Mouse (Mus musculus) heart, embryonic 11.5 days (tissue): ENCODE measurements around the gene Ptprm. TPM values are rescaled to one million over a fixed set of nuclear protein-coding genes. Genes with fewer than 3 reads are reported as not detected.

Experiments
- ATAC-seq: fragments of 200-750 bp; cut with Nextera tagmentation; replicated peaks from 2 replicates; pipeline ENCODE4 v1.8.0; 2017; ENCODE audit warnings: moderate library complexity; ENCODE audit not compliant: insufficient number of reproducible peaks, low FRiP score, low TSS enrichment
- H3K27ac ChIP-seq: fragments of 300-500 bp; sonication (generic); 2 replicates; pipeline ENCODE4 v1.5.1; 2014; ENCODE audit warnings: mild to moderate bottlenecking, low read depth, low read length
- H3K27me3 ChIP-seq: fragments of 300-500 bp; sonication (generic); 2 replicates; pipeline ENCODE4 v1.6.1; 2014; ENCODE audit warnings: mild to moderate bottlenecking, low read length, mixed read lengths; ENCODE audit not compliant: control insufficient read depth, insufficient read depth
- H3K36me3 ChIP-seq: fragments of 300-500 bp; sonication (generic); 2 replicates; pipeline ENCODE4 v1.6.1; 2014; ENCODE audit warnings: mild to moderate bottlenecking, low read length, moderate library complexity, mixed read lengths; ENCODE audit not compliant: control insufficient read depth, insufficient read depth
- H3K4me1 ChIP-seq: fragments of 300-500 bp; sonication (generic); 2 replicates; pipeline ENCODE4 v1.6.1; 2014; ENCODE audit warnings: low read length; ENCODE audit not compliant: control insufficient read depth, insufficient read depth
- H3K4me2 ChIP-seq: fragments of 300-500 bp; sonication (generic); 2 replicates; pipeline ENCODE4 v1.6.1; 2014; ENCODE audit warnings: mild to moderate bottlenecking, moderate library complexity
- H3K4me3 ChIP-seq: fragments of 300-500 bp; sonication (generic); 2 replicates; pipeline ENCODE4 v1.5.1; 2014; ENCODE audit warnings: low read depth, low read length
- H3K9ac ChIP-seq: fragments of 300-500 bp; sonication (generic); 2 replicates; pipeline ENCODE4 v1.6.1; 2014; ENCODE audit warnings: mild to moderate bottlenecking, low read depth, low read length, moderate library complexity
- H3K9me3 ChIP-seq: fragments of 300-500 bp; sonication (generic); replicated peaks from 2 replicates; pipeline ENCODE4 v1.6.1; 2016; ENCODE audit warnings: low read length; ENCODE audit not compliant: control insufficient read depth
- WGBS: fragments of 180-500 bp; shearing (Covaris S2); extraction: QIAGEN DNeasy Blood & Tissue Kit; methylation state at CpG from one replicate; pipeline ENCODE4 v1.1.7; 2014; ENCODE audit not compliant: insufficient replicate concordance; 5-methylcytosine and 5-hydroxymethylcytosine counted together
- polyA plus RNA-seq: library from polyadenylated mRNA; unstranded; fragments of >200 nt; fragmentation: Nextera tagmentation; extraction: Ambion mirVana; gene quantifications from 2 replicates; pipeline ENCODE4 v1.2.1, GENCODE M21; 2014

Gene Ptprm
- polyA plus RNA-seq, 1 experiment from 2014 or later = 15.9 TPM

- Histone ChIP-seq H3K4me1 (no peaks in the 10 kb centered on the region), H3K36me3 (no peaks in the 10 kb centered on the region), H3K9ac (no peak overlapping the region), H3K4me2 (no peak overlapping the region), H3K27me3 (no peaks in the 10 kb centered on the region), H3K4me3 (no peak overlapping the region), H3K27ac (no peak overlapping the region), H3K9me3 (no peaks in the 10 kb centered on the region)
- no peak for ATAC-seq
- 81% methylated on average over 5 of the region's 5 CpGs for WGBS
Measured at GRCm38 (mm10) chr17:67339569-67339968, 14.7 kb downstream of the Ptprm start.

- H3K4me1 ChIP-seq = no peaks in the 10 kb centered on the region
- no peaks in the 10 kb centered on the region for H3K36me3 ChIP-seq
- no peaks in the 10 kb centered on the region for H3K27me3 ChIP-seq
- no peaks in the 10 kb centered on the region for H3K9me3 ChIP-seq
- H3K27ac ChIP-seq = no peak overlapping the region
- ATAC-seq = no peak
- H3K4me2 ChIP-seq = no peak overlapping the region
- WGBS = 75% methylated on average over 3 of the region's 3 CpGs
- H3K9ac ChIP-seq = no peak overlapping the region
- no peak overlapping the region for H3K4me3 ChIP-seq
Measured at GRCm38 (mm10) chr17:67334310-67334709, 19.9 kb downstream of the Ptprm start.

GRCm38 (mm10) chr17:67329435-67329834, 24.8 kb downstream of the Ptprm start:
- no peaks in the 10 kb centered on the region for H3K27me3 ChIP-seq
- WGBS = 74% methylated on average over 4 of the region's 4 CpGs
- no peak overlapping the region for H3K9ac ChIP-seq
- no peaks in the 10 kb centered on the region for H3K36me3 ChIP-seq
- no peaks in the 10 kb centered on the region; the same call in 1 of the 2 replicates for H3K4me1 ChIP-seq
- ATAC-seq = no peak
- H3K9me3 ChIP-seq = no peaks in the 10 kb centered on the region
- no peak overlapping the region for H3K27ac ChIP-seq
- no peak overlapping the region for H3K4me2 ChIP-seq
- no peak overlapping the region for H3K4me3 ChIP-seq

DNA sequence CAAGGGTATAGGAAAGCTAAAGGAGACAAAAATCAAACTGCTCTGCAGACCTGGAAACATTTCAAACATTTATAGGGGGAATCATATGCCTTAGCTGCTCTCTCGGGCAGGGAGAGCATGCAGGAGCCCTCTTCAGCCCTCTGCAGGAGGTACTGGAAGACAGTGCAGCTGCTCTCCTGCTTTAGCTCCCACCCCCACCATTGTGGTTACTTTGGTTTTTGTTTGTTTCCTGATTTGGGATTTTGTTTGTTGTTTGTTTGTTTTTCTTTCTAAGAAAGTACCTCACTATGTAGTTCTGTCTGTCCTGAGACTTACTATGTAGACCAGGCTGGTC, 29.8 kb downstream of the Ptprm start:
- ATAC-seq = no peak
- Histone ChIP-seq H3K4me3 (no peak overlapping the region), H3K4me1 (no peaks in the 10 kb centered on the region; the same call in 1 of the 2 replicates), H3K27me3 (no peaks in the 10 kb centered on the region), H3K9ac (no peak overlapping the region), H3K27ac (no peak overlapping the region), H3K9me3 (no peaks in the 10 kb centered on the region), H3K36me3 (no peaks in the 10 kb centered on the region), H3K4me2 (no peak overlapping the region)
- 46% methylated on average over 1 of the region's 1 CpGs for WGBS

GRCm38 (mm10) chr17:67323777-67324498, 30.3 kb downstream of the Ptprm start:
- Histone ChIP-seq H3K4me1 (no peaks in the 10 kb centered on the region; the same call in 1 of the 2 replicates), H3K36me3 (no peaks in the 10 kb centered on the region), H3K27me3 (no peaks in the 10 kb centered on the region), H3K9ac (no peak overlapping the region), H3K9me3 (no peaks in the 10 kb centered on the region), H3K27ac (no peak overlapping the region), H3K4me3 (no peak overlapping the region), H3K4me2 (no peak overlapping the region)
- 68% methylated on average over 11 of the region's 11 CpGs for WGBS
- ATAC-seq = no peak

- no peaks in the 10 kb centered on the region for H3K36me3 ChIP-seq
- peaks cover 7% of the 10 kb centered on the region; the same call in 1 of the 2 replicates for H3K4me1 ChIP-seq
- no peaks in the 10 kb centered on the region for H3K9me3 ChIP-seq
- H3K4me3 ChIP-seq = no peak overlapping the region
- no peak overlapping the region for H3K27ac ChIP-seq
- 59% methylated on average over 4 of the region's 4 CpGs for WGBS
- no peaks in the 10 kb centered on the region for H3K27me3 ChIP-seq
- ATAC-seq = no peak
- no peak overlapping the region for H3K9ac ChIP-seq
- no peak overlapping the region for H3K4me2 ChIP-seq
Measured at GRCm38 (mm10) chr17:67314491-67315205, 39.6 kb downstream of the Ptprm start.

- ATAC-seq = no peak
- no peaks in the 10 kb centered on the region for H3K36me3 ChIP-seq
- peaks cover 21% of the 10 kb centered on the region for H3K4me1 ChIP-seq
- H3K27ac ChIP-seq = no peak overlapping the region
- H3K9me3 ChIP-seq = no peaks in the 10 kb centered on the region
- H3K9ac ChIP-seq = no peak overlapping the region
- no peak overlapping the region for H3K4me2 ChIP-seq
- 60% methylated on average over 3 of the region's 3 CpGs for WGBS
- no peak overlapping the region for H3K4me3 ChIP-seq
- no peaks in the 10 kb centered on the region for H3K27me3 ChIP-seq
Measured at GRCm38 (mm10) chr17:67308421-67308820, 45.8 kb downstream of the Ptprm start.

GRCm38 (mm10) chr17:67306066-67306845, 48.0 kb downstream of the Ptprm start:
- no peaks in the 10 kb centered on the region for H3K36me3 ChIP-seq
- H3K4me3 ChIP-seq = no peak overlapping the region
- H3K27me3 ChIP-seq = no peaks in the 10 kb centered on the region
- no peak overlapping the region for H3K9ac ChIP-seq
- H3K4me2 ChIP-seq = no peak overlapping the region
- no peak for ATAC-seq
- 72% methylated on average over 10 of the region's 10 CpGs for WGBS
- no peak overlapping the region for H3K27ac ChIP-seq
- H3K9me3 ChIP-seq = no peaks in the 10 kb centered on the region
- peaks cover 19% of the 10 kb centered on the region for H3K4me1 ChIP-seq
